In genomic region chr11:87247494-87247866, GRCm38 (mm10) we compare ENCODE assay signal across 15 mouse cellular contexts.
DNase-seq lines count a peak whose midpoint lies in the region; ATAC-seq and TF ChIP-seq lines count a peak whose summit lies in the region.
"Had no signal": no experiment of that assay in that cellular context is flagged by ENCODE, and none has a peak within 500 bp of the region (broad histone marks: within the 10 kb centered on the region; RNA-seq: fewer than 3 reads in every experiment).

No protein-coding gene starts in this region.

- no peak for ATAC-seq in megakaryocyte, adult 5-6 weeks (ENCODE audit: poor library complexity, severe bottlenecking)
- ATAC-seq: inflammation-experienced regulatory T-cells, adult 6 months; lung, postnatal 0 days had no signal

- WGBS in heart, adult 2 months, result 67% methylated on average over 5 of the region's 5 CpGs
- WGBS in heart, embryonic 10.5 days, result 34% methylated on average over 5 of the region's 5 CpGs

- no peaks in the 10 kb centered on the region; the same call in 1 of the 2 replicates for H3K36me3 ChIP-seq in heart, adult 2 months (ENCODE audit: control insufficient read depth, insufficient read depth, low read length)
- peaks cover 18% of the 10 kb centered on the region for H3K36me3 ChIP-seq in megakaryocyte, embryonic 14.5 days (replicated peaks; ENCODE audit: low read length)
- no peaks in the 10 kb centered on the region for H3K36me3 ChIP-seq in heart, embryonic 10.5 days
- H3K36me3 ChIP-seq: neural tube, embryonic 12.5 days had no signal

- H3K4me1 ChIP-seq in heart, adult 2 months (ENCODE audit: control insufficient read depth, insufficient read depth, low read length), result peaks cover 2% of the 10 kb centered on the region
- peaks cover 56% of the 10 kb centered on the region for H3K4me1 ChIP-seq in megakaryocyte, embryonic 14.5 days
- H3K4me1 ChIP-seq in heart, embryonic 10.5 days, result peaks cover 41% of the 10 kb centered on the region

- TF ChIP-seq EP300 in heart, adult 2 months (IDR thresholded peaks at IDR 0.05; ENCODE audit: insufficient read depth, low read depth, low read length), result 0 out of 2 replicates have a peak, but pooled peaks have one; percentile 41

- peak overlapping the region; percentile 66 for H3K27ac ChIP-seq in heart, adult 2 months
- H3K27ac ChIP-seq in heart, embryonic 10.5 days, result peak overlapping the region; percentile 85
- H3K27ac ChIP-seq: liver, embryonic 14.5 days; neural tube, embryonic 12.5 days had no signal

- H3K4me3 ChIP-seq in heart, adult 2 months, result no peak overlapping the region
- peak overlapping the region; percentile 33 for H3K4me3 ChIP-seq in megakaryocyte, embryonic 14.5 days (replicated peaks)
- H3K4me3 ChIP-seq in heart, embryonic 10.5 days, result peak overlapping the region; percentile 22; the same call in 1 of the 2 replicates
- H3K4me3 ChIP-seq: neural tube, embryonic 12.5 days had no signal

- H3K79me2 ChIP-seq in heart, adult 2 months (replicated peaks; ENCODE audit: control insufficient read depth, insufficient read depth, low read length), result no peaks in the 10 kb centered on the region

- peak in 1 of 2 experiments; percentile 21 for DNase-seq in heart, adult 2 months
- DNase-seq in heart, postnatal 4 days, result no peak
- DNase-seq in heart, embryonic 10.5 days (ENCODE audit: low spot score), result no peak
- no peak for DNase-seq in liver
- DNase-seq in cerebellum, adult 11 months, result no peak
- DNase-seq: cerebellum, adult 9-11 months; embryo, embryonic 11 days; kidney, postnatal 14 days had no signal

- peak overlapping the region; percentile 51 for H3K9ac ChIP-seq in heart, adult 2 months (ENCODE audit: low read depth, low read length)
- H3K9ac ChIP-seq: liver, embryonic 14.5 days; neural tube, embryonic 12.5 days had no signal

- H3K27me3 ChIP-seq in heart, adult 2 months (ENCODE audit: control insufficient read depth, insufficient read depth, low read length), result no peaks in the 10 kb centered on the region
- no peaks in the 10 kb centered on the region for H3K27me3 ChIP-seq in megakaryocyte, embryonic 14.5 days (replicated peaks)
- no peaks in the 10 kb centered on the region for H3K27me3 ChIP-seq in heart, embryonic 10.5 days (ENCODE audit: insufficient read depth, poor library complexity, severe bottlenecking)
- H3K27me3 ChIP-seq: neural tube, embryonic 12.5 days had no signal

- no peaks in the 10 kb centered on the region for H3K9me3 ChIP-seq in megakaryocyte, embryonic 14.5 days
- no peaks in the 10 kb centered on the region for H3K9me3 ChIP-seq in heart, embryonic 10.5 days
- H3K9me3 ChIP-seq: G1E; neural tube, embryonic 12.5 days had no signal

- intact Hi-C loops in heart, adult 2 months (cut with DNase I), result loop anchor here (5.0 kb wide), 1 partner anchor 50 kb away; no protein-coding TSS in a partner anchor

- no peak for TF ChIP-seq POLR2A in heart, adult 2 months (IDR thresholded peaks at IDR 0.05; ENCODE audit: insufficient read depth, low read depth, low read length)

- no peak for TF ChIP-seq CTCF in heart, adult 2 months (IDR thresholded peaks at IDR 0.05)
